Mouse (Mus musculus) limb, embryonic 10.5 days (tissue): ENCODE data around the gene Gm21244. TPM values are rescaled to one million over a fixed set of nuclear protein-coding genes. Genes with fewer than 3 reads are reported as not detected.
"Not testable (repeated sequence)": the region's sequence is repeated elsewhere in the genome, so short reads cannot be mapped to it uniquely, and the experiment has no call there.

ENCODE experiments used
- DNase-seq: peaks from one replicate; pipeline ENCODE4 v3.0.0-alpha.2; 2017; ENCODE audit warnings: low spot score
- H3K27ac ChIP-seq: fragments of 300-500 bp; sonication (generic); 2 replicates; pipeline ENCODE4 v1.5.1; 2016; ENCODE audit warnings: mild to moderate bottlenecking
- H3K27me3 ChIP-seq: fragments of 300-500 bp; sonication (generic); 2 replicates; pipeline ENCODE4 v1.6.1; 2016; ENCODE audit warnings: low read depth, mild to moderate bottlenecking; ENCODE audit not compliant: poor library complexity, severe bottlenecking
- H3K36me3 ChIP-seq: fragments of 300-500 bp; sonication (generic); 2 replicates; pipeline ENCODE4 v1.6.1; 2016; ENCODE audit warnings: mild to moderate bottlenecking, moderate library complexity
- H3K4me1 ChIP-seq: fragments of 300-500 bp; sonication (generic); 2 replicates; pipeline ENCODE4 v1.6.1; 2016
- H3K4me3 ChIP-seq: fragments of 300-500 bp; sonication (generic); 2 replicates; pipeline ENCODE4 v1.5.1; 2016; ENCODE audit warnings: mild to moderate bottlenecking, moderate library complexity
- H3K9me3 ChIP-seq: fragments of 300-500 bp; sonication (generic); replicated peaks from 2 replicates; pipeline ENCODE4 v1.6.1; 2016; ENCODE audit warnings: mild to moderate bottlenecking
- WGBS: fragments of 180-500 bp; shearing (Covaris S2); methylation state at CpG from one replicate; pipeline ENCODE4 v1.1.7; 2016; 5-methylcytosine and 5-hydroxymethylcytosine counted together
- polyA plus RNA-seq: library from polyadenylated mRNA; unstranded; fragments of >200 nt; fragmentation: Nextera tagmentation; extraction: Ambion mirVana; gene quantifications from 2 replicates; pipeline ENCODE4 v1.2.1, GENCODE M21; 2016

The Gm21244 gene
- not detected in 2 replicates for polyA plus RNA-seq

DNA sequence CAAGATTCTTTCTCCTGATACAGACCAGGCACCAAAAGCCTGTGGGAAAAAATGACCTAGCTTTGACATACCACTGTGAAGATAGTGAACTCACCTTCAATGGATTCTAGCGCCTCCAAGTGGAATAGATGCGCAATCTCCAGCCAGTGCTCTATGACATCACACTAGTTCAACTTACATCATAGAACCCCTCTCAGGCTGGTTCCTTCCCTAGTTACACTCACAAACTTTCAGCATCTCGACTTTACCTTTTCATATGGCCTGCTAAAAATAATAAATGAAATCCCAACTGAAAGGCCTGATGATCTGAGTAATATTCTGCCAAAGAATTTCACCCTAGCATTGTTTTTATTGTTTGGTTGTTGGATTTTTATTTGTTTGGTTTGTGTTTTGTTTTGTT, at the start of gene Gm21244:
TSS of gene Gm21244 (minus strand) at position 101 of the 400 bp plus-strand sequence.
- H3K27ac ChIP-seq, DNase-seq, H3K4me3 ChIP-seq, H3K27me3 ChIP-seq, H3K36me3 ChIP-seq, H3K9me3 ChIP-seq, H3K4me1 ChIP-seq: not testable (repeated sequence)
- no CpG with 5 or more reads among the region's 3 CpGs for WGBS

Other genes starting within 250 kb of the Gm21244 start
- not detected in 2 replicates for gene Gm28998, start 84.5 kb upstream of the Gm21244 start, polyA plus RNA-seq
- not detected in 2 replicates for gene Gm21788, start 235.7 kb upstream of the Gm21244 start, polyA plus RNA-seq